Mouse (Mus musculus): ENCODE results near the gene Dock11. TPM values are rescaled to one million over a fixed set of nuclear protein-coding genes. Genes with fewer than 3 reads are reported as not detected.

Gene Dock11
- total RNA-seq, 1 experiment from 2014 or later, result 250 TPM

DNA sequence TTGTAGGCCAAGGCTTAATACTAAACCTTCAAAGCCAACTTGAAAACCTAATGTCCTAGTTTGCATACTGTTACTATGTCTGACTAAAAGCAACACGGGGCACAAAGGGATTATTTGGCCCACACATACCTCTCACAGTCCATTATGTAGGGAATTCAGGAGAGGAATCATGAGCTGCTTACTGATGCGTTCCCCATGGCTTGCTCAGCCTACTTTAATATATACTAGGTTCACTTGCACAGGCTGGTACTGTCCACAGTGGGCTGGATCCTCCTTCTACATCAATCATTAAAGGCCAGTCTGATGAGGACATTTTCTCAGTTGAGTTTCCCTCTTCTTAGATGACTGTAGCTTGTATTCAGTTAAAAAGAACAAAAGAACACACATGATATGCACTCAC is 185.4 kb downstream of the Dock11 start:
- no peak for ATAC-seq (ENCODE audit: extremely low read depth, insufficient number of reproducible peaks, low FRiP score, poor library complexity, severe bottlenecking)

DNA sequence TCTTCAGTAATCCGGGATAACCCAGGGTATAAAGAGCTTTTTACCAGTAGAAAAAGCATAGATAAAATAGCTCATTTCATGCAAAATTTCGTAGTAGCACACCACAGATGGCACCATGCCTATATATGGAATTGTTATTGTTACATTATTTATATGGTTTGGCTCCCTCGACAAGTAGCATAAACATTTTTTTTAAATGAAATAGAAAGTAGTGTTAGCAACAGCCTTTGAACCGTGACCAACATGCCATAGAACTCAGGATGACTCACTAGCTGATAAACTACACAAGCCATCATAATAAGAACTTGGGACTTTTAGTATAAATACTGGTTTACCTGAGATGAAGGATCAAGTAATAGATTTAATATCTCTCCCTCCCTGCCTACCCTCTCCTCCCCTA is 188.5 kb downstream of the Dock11 start:
- ATAC-seq (ENCODE audit: extremely low read depth, insufficient number of reproducible peaks, low FRiP score, poor library complexity, severe bottlenecking), result no peak

DNA sequence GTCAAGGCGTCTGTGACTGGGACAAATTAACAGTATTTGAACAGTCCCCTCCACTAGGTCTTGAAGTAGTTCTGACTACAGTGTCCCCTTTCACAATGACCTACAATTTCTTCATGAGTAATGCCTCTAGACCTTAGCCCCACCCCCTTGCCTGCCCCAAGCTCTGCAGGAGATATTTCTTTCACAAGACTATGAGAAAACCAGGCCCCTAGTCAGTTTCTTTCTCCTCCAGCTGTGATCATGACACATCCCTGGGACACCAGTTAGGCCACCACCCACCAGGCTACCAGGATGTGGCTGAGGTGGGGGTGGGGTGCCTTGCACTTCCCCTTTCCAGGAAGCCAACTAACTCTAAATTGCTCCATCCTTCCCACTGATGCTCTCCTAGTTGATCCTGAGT is 194.3 kb downstream of the Dock11 start:
- ATAC-seq (ENCODE audit: extremely low read depth, insufficient number of reproducible peaks, low FRiP score, poor library complexity, severe bottlenecking), result peak; percentile 98

DNA sequence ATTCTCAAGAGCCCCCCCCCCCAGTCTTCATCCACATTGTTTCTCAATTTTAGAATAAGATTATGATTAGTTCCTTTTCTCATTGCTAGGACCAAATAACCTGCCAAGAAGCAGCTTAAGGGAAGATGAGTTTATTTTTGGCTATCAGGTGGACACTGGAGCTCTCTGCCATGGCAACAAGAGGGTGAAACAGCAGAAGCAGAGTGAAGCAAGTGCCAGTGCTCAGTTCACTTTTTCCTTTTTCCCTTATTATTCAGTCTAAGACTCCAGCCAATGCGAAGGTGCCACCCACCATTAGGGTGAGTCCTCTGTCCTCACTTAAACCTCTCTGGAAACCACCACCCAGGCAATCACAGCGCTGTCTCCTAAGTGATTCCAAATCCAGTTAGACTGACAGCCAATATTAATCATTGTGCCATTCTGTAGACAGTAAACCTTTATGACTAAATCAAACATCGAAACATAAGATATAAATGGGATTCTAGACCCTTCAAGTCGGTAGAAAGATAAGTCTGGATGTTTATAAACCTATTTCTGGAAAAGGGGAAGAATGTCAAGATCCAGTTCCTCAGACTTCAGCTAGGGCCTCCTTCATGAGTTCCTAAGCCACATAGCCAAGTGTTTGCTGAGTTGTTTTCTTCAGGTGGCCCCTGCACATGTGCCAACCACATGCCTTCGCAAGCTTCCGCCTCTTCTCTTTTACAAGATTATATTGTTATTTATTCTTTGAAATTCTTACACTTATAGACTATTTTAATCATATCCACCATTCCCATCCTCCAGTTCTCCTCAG is 200.0 kb downstream of the Dock11 start:
- no peak for ATAC-seq (ENCODE audit: extremely low read depth, insufficient number of reproducible peaks, low FRiP score, poor library complexity, severe bottlenecking)

DNA sequence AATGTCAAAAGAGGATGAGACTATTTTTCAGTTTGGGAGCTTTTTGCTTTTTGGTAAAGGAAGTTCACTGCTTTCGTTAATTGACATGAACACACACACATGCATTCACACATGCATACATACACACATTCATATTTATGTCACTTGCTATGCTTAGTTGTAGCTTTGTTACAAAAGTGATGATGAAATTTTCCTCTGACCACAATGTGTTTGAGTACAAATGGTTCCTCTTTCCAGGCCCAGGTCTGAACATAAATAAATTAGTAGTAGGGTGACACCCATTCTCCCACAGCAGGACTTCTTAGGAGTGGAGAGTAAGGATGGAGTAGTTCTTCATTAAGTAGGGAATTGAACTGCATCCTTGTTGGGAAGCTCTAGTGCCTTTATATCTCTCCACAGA is 212.3 kb downstream of the Dock11 start:
- ATAC-seq (ENCODE audit: extremely low read depth, insufficient number of reproducible peaks, low FRiP score, poor library complexity, severe bottlenecking), result peak; percentile 76

DNA sequence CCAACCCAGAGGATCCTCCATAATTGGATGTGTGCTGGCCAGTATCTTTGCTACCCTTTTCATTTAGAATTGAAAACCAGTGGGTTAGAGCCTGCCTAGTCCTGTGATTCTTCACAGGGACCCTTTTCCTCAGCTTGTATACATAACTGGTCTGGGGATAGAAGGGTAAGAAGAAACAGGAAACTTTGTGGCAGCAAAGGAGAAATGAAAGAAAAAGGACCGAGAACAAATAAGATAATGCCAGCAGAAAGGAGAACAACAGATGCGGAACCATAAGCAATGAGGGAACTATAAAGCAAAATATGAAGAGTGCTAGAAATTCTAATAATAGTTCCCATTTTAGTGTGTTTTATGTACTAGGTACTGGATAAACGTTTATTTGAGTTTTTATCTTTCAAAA is 212.7 kb downstream of the Dock11 start:
- ATAC-seq (ENCODE audit: extremely low read depth, insufficient number of reproducible peaks, low FRiP score, poor library complexity, severe bottlenecking), result no peak

DNA sequence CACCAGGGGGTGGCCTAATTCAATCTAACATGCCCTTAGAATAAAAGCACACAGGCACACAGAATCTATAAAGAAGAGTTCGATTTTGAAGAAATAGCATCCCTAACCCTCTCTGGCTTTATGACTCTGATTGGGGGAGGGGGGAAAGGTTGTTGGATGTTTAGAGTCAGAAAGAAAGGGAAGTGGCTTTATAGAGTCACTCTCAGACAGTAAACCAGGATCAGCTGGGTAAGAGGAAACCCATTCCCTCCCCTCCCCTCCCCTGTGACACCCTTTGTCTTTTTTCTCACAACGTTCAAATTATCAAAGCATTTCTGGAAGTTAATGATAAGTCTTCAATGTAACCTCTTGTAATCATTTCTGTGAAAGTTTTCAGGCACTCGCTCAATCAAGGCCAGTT is 220.0 kb downstream of the Dock11 start:
- no peak for ATAC-seq (ENCODE audit: extremely low read depth, insufficient number of reproducible peaks, low FRiP score, poor library complexity, severe bottlenecking)

DNA sequence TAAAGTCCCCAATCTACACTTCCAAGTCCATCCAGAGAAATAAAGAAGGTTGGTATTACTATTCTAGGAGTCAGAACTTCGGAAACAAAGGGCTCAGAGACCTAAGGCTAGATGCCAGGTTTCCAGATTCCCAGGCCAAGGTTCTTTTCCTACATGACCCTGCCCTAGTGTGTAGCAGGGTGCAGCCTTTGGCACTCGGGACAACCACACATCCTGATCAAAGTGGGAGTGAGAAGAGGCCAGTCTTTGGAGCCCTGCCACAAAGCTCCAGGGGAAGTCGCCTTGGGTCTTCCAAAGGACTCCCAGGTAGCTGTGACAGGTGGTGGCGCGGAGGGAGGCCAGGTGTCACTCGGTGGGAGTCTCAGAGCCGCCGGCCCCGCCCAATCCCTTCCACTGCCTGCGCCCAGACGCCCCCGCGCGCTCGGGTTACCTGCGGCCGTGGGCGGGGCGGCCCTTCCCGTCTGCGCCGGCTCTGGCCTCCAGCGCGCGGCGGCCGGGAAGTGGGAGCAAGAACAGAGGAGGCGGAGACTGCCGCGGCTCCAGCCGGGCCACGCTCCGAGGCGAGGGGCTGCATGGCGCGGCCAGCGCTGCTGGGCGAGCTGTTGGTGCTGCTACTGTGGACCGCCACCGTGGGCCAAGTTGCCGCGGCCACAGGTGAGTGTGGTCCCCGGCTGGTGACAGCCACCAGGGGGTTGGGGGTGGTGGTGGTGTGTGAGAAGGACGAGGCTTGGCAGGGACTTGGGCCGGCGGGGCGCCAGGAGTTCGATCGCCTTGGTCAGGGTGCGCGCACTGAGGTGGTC is 223.2 kb downstream of the Dock11 start, which contains the start of gene Il13ra1:
Il13ra1 (plus strand) TSS at position 489 of the 800 bp plus-strand sequence.
- no peak for ATAC-seq (ENCODE audit: extremely low read depth, insufficient number of reproducible peaks, low FRiP score, poor library complexity, severe bottlenecking)

DNA sequence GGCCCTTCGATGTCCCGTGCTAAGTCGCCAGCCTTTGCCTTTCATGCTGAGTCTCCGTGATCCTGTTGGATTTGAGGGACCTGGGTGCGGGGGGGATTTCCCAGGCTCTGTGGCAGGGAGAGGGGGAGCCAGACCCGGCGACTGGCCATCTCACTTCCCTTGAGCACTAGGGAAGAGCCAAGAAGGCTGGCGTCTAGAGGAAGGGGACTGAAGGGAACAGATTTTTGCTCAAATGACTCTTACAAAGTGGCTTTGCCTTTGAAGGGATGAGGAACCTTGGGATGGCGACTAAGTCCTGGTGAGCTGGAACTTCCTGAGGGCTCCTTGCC is 223.8 kb downstream of the Dock11 start:
- ATAC-seq (ENCODE audit: extremely low read depth, insufficient number of reproducible peaks, low FRiP score, poor library complexity, severe bottlenecking), result no peak

DNA sequence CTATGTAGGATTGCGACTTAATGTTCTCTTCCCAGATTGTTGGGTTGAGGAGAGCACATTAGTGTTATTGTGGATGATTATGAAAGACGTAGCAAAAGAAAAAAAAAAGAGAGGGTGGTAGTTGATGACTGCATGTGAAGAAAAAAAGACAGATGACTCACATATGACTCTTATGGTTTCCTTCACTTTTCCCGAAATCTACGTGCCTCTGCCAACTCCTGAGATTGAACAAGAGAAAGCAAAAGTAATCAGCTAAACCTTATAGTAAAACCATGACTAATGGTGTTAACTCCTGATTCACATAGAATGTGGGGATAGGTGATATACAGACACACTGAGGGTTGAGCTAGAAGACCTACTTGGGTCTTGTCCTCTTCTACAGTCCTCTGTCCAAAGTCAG is 226.5 kb downstream of the Dock11 start:
- no peak for ATAC-seq (ENCODE audit: extremely low read depth, insufficient number of reproducible peaks, low FRiP score, poor library complexity, severe bottlenecking)

Other genes with a start within 250 kb of the Dock11 start
- 117 and 123 TPM in 2 replicates for gene Il13ra1, start 223.3 kb downstream of the Dock11 start, total RNA-seq (2017)

Measured in neutrophil, adult 5-6 weeks (primary cell).